Comparison of ENCODE assay signal across 8 mouse cellular contexts in the genomic region with DNA sequence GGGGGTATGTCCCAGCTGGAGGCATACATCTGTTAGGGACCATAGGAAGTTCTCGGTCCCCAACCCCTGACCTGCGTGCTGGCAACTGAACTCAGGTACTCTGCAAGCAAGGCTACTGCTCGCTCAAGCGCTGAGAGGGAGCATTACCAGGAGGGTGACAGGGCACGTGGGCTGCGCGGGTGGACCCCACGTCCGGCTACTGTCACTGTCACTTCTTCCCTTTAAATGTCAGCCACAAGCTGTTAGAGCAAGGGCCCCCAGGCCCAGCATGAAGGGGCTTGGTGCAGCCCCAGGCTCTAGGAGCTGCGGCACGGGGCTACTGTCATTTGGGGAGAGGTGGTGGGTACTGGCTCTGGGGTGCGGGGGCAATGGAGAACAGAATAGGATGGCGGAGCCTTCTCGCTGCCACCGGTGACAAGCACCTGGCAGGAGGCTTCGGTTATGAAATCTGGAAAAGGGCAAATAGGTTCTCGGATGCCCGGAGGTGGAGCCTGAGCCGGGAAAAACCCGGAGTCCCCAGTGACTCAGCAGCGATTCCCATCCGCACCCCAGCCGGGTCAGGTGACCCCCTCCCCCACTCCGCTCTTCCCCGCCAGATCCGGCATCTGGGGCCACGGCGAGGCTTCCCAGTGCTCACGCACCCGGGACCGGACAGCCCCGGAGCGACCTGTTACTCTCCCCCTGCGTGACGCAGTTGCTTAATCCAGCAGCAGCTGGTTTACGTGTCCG. TPM values are rescaled to one million over a fixed set of nuclear protein-coding genes. Genes with fewer than 3 reads are reported as not detected.
DNase-seq lines count a peak whose midpoint lies in the region; ATAC-seq and TF ChIP-seq lines count a peak whose summit lies in the region.

No protein-coding gene starts in this region.

- 0 out of 2 replicates have a peak overlapping the region, but pooled peaks have one; percentile 12 for H3K27ac ChIP-seq in cerebellum, adult 2 months (ENCODE audit: insufficient read depth, low read length)
- H3K27ac ChIP-seq in heart, embryonic 12.5 days (ENCODE audit: poor library complexity, severe bottlenecking), result no peak overlapping the region

- no peaks in the 10 kb centered on the region for H3K9me3 ChIP-seq in heart, embryonic 12.5 days (replicated peaks)
- no peaks in the 10 kb centered on the region for H3K9me3 ChIP-seq in megakaryocyte, embryonic 14.5 days

- no peak for TF ChIP-seq POLR2A in cerebellum, adult 2 months (IDR thresholded peaks at IDR 0.05; ENCODE audit: borderline replicate concordance, insufficient read depth, low read length)

- H3K4me3 ChIP-seq in cerebellum, adult 2 months (replicated peaks; ENCODE audit: insufficient read depth, low read depth, low read length), result peak overlapping the region; percentile 53
- peak overlapping the region; percentile 37 for H3K4me3 ChIP-seq in heart, embryonic 12.5 days
- H3K4me3 ChIP-seq in megakaryocyte, embryonic 14.5 days (replicated peaks), result peak overlapping the region; percentile 91

- WGBS in cerebellum, adult 2 months, result 6% methylated on average over 37 of the region's 37 CpGs
- 10% methylated on average over 37 of the region's 37 CpGs for WGBS in heart, embryonic 12.5 days

- no peaks in the 10 kb centered on the region for H3K27me3 ChIP-seq in cerebellum, adult 2 months (ENCODE audit: control insufficient read depth, insufficient read depth, low read length)
- H3K27me3 ChIP-seq in heart, embryonic 12.5 days (replicated peaks), result peaks cover 35% of the 10 kb centered on the region
- peaks cover 69% of the 10 kb centered on the region for H3K27me3 ChIP-seq in megakaryocyte, embryonic 14.5 days (replicated peaks)

- peak; percentile 27 to 53 for DNase-seq in spleen, adult 18-20 months
- no peak for DNase-seq in spleen, postnatal 14 days (ENCODE audit: low spot score in 2 of 2)
- peak; percentile 67 for DNase-seq in cerebellum, adult 2 months
- peak; percentile 46 to 67 for DNase-seq in kidney, postnatal 36 days
- peak; percentile 61 for DNase-seq in thymus, postnatal 4 days
- DNase-seq in layer of hippocampus, postnatal 36 days, result no peak

- no peak for ATAC-seq in heart, embryonic 12.5 days (ENCODE audit: insufficient number of reproducible peaks, low FRiP score)

- H3K4me1 ChIP-seq in cerebellum, adult 2 months (ENCODE audit: control insufficient read depth, insufficient read depth, low read length), result peaks cover 4% of the 10 kb centered on the region
- H3K4me1 ChIP-seq in heart, embryonic 12.5 days (replicated peaks), result peaks cover 27% of the 10 kb centered on the region
- H3K4me1 ChIP-seq in megakaryocyte, embryonic 14.5 days, result peaks cover 54% of the 10 kb centered on the region

- H3K36me3 ChIP-seq in heart, embryonic 12.5 days, result no peaks in the 10 kb centered on the region
- H3K36me3 ChIP-seq in megakaryocyte, embryonic 14.5 days (replicated peaks; ENCODE audit: low read length), result no peaks in the 10 kb centered on the region

- no peak for TF ChIP-seq CTCF in cerebellum, adult 2 months (IDR thresholded peaks at IDR 0.05; ENCODE audit: borderline replicate concordance, insufficient read depth, low read depth, low read length)

- H3K9ac ChIP-seq in heart, embryonic 12.5 days, result peak overlapping the region; percentile 57

- H3K4me2 ChIP-seq in heart, embryonic 12.5 days, result peak overlapping the region; percentile 72

RNA-seq across cellular contexts. Expression of a gene that starts 29.3 kb away (rescaled TPM):
- polyA plus RNA-seq in cerebellum, adult 2 months (2012; rRNA removed), result 21.0 and 23.0 TPM in 2 replicates
- polyA plus RNA-seq in heart, embryonic 12.5 days (2016; fragmentation: Nextera tagmentation; extraction: Ambion mirVana), result 1.5 and 1.7 TPM in 2 replicates
- polyA plus RNA-seq in megakaryocyte, embryonic 14.5 days (2012; ENCODE audit: insufficient read depth, low replicate concordance), result 0.41 and 1.1 TPM in 2 replicates
- 100 to 1,000 TPM; 161 to 175 TPM for total RNA-seq in layer of hippocampus, postnatal 36 days (2021)

RNA-seq across cellular contexts. Expression of a gene that starts 40.1 kb away (rescaled TPM):
- 126 and 136 TPM in 2 replicates for polyA plus RNA-seq in cerebellum, adult 2 months (2012; rRNA removed)
- not detected in 2 replicates for polyA plus RNA-seq in heart, embryonic 12.5 days (2016; fragmentation: Nextera tagmentation; extraction: Ambion mirVana)
- 0.06 TPM in 1 of 2 replicates, not detected in the other for polyA plus RNA-seq in megakaryocyte, embryonic 14.5 days (2012; ENCODE audit: insufficient read depth, low replicate concordance)
- total RNA-seq in layer of hippocampus, postnatal 36 days (2021), result 10 to 100 TPM; 96.5 to 98.1 TPM

RNA-seq across cellular contexts. Expression of a gene that starts 51.8 kb away (rescaled TPM):
- 75.2 and 77.0 TPM in 2 replicates for polyA plus RNA-seq in cerebellum, adult 2 months (2012; rRNA removed)
- 7.5 and 8.7 TPM in 2 replicates for polyA plus RNA-seq in heart, embryonic 12.5 days (2016; fragmentation: Nextera tagmentation; extraction: Ambion mirVana)
- 1.9 and 7.5 TPM in 2 replicates for polyA plus RNA-seq in megakaryocyte, embryonic 14.5 days (2012; ENCODE audit: insufficient read depth, low replicate concordance)
- 10 to 100 TPM; 69.6 to 71.4 TPM for total RNA-seq in layer of hippocampus, postnatal 36 days (2021)

RNA-seq across cellular contexts. Expression of a gene that starts 55.5 kb away (rescaled TPM):
- 30.6 and 33.3 TPM in 2 replicates for polyA plus RNA-seq in cerebellum, adult 2 months (2012; rRNA removed)
- 27.8 and 29.9 TPM in 2 replicates for polyA plus RNA-seq in heart, embryonic 12.5 days (2016; fragmentation: Nextera tagmentation; extraction: Ambion mirVana)
- 29.3 and 96.0 TPM in 2 replicates for polyA plus RNA-seq in megakaryocyte, embryonic 14.5 days (2012; ENCODE audit: insufficient read depth, low replicate concordance)
- total RNA-seq in layer of hippocampus, postnatal 36 days (2021), result 10 to 100 TPM; 17.7 to 19.1 TPM

Comparison
In these comparisons a context has a peak if more than half of its experiments do, and no peak if none do; other contexts are left out.
1. DNase-seq: peak in spleen, adult 18-20 months (2 of 2), cerebellum, adult 2 months (2 of 2), kidney, postnatal 36 days (2 of 2) and thymus, postnatal 4 days (single experiment); none in spleen, postnatal 14 days (0 of 2) and layer of hippocampus, postnatal 36 days (0 of 2).
2. H3K4me3 ChIP-seq: peak in every context shown above with its lines; median percentile 91 in megakaryocyte, embryonic 14.5 days; 53 in cerebellum, adult 2 months; 37 in heart, embryonic 12.5 days.
3. RNA of a gene that starts 40.1 kb away (polyA plus RNA-seq): 126 to 136 TPM in cerebellum, adult 2 months; 0.06 TPM in megakaryocyte, embryonic 14.5 days and not detected in heart, embryonic 12.5 days; every median in the first group is over 10 times any median in the second.